Mouse (Mus musculus): ENCODE measurements around the gene Gm3336.

Gm3336 gene

DNA sequence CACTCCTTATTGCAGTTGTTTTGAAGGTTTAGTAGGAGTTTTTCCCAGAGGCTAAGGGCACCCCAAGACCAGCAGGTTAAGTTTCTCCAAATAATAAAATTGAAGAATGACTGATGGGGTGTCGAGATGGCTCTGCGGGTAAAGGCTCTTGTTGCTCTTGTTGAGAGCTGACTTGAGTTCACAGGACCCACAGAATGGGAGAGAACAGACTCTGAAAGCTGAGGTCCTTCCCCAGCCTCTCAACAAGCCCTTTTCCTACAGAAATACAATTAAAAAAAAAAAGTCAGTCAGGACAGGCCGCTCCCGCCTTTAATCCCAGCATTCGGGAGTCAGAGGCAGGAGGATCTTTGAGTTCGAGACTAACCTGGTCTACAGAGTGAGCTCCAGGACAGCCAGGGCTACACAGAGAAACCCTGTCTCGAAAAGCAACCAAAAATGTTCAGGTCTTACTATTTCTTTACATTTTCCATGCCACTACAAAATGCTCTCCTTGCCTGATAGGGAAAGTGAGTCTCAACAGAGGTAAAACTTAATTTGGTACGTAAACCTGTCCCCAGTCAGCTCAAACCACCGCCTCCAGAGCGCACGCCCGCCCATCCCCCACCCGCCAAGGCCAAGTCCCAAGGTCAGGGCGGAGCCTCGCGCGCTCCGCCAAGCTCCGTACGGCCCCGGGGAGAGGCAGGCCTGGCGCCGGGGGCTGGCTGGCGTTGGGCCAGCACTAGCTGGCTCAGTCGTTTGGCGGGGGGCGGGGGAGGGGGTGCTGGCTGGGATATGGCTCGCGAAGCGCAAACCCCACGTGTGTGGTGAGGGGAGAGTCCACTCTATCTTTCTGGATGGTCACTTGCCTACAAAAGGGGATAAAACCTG is 22.1 kb upstream of the Gm3336 start:
- DNase-seq, result peak; percentile 91

DNA sequence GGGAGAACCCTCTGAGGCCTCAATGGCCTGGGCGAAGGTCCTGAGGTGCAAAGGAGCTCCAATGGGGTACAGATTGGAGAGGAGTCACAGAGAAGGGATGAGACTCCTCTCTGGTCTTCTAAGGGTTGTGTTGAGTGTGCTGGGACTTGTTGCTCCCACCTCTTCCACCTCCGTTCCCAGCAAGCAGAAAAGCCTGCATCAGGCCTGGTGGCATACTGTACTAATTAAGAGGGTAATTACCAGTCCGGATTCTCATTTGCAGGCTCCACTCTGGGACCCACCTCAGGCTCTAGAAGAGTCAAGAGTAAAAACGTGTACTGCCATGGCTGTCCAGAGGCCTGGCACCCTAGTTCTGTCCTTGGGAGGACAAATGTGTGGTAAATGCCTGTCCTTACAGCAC is 21.4 kb upstream of the Gm3336 start:
- DNase-seq, result no peak

DNA sequence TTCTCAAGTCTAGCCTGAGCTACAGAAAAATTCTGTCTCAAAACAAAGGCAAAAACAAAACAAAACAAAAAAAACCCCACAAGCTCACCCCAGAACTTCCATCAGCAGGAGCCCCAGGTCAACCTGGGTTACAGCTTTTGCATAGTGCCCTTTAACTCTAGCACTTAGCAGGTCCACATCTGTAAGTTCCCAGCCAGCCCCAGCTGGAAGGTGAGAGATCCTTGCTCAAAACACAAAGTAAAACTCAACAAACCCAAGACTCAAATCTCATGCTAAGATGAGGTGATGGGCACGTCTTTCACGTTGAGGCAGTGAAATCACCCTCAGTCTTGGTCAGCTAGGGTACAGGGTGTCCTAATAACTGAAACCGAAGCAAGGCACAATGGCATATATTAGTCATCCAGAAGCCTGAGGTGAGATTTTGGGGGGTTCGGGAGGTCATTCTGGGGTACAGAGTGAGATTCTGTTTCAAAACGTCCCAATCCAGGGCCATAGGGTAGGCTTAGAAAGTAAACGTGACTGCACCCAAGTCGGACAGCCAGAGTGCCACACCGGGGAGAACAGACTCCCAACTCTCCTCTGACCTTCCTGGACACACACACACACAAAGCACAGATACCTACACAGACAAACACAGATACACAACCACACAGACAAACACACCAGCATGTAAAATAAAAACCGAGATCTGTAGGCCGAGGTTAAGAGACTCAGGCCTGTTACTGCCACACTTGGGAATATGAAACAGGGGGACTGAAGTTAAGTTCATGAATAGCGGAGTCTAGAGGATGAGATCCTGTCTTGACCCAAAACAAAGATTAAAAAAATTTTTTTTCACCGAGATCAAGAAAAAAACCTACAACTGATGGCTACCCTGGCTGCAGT is 20.7 kb upstream of the Gm3336 start:
- DNase-seq, result no peak

DNA sequence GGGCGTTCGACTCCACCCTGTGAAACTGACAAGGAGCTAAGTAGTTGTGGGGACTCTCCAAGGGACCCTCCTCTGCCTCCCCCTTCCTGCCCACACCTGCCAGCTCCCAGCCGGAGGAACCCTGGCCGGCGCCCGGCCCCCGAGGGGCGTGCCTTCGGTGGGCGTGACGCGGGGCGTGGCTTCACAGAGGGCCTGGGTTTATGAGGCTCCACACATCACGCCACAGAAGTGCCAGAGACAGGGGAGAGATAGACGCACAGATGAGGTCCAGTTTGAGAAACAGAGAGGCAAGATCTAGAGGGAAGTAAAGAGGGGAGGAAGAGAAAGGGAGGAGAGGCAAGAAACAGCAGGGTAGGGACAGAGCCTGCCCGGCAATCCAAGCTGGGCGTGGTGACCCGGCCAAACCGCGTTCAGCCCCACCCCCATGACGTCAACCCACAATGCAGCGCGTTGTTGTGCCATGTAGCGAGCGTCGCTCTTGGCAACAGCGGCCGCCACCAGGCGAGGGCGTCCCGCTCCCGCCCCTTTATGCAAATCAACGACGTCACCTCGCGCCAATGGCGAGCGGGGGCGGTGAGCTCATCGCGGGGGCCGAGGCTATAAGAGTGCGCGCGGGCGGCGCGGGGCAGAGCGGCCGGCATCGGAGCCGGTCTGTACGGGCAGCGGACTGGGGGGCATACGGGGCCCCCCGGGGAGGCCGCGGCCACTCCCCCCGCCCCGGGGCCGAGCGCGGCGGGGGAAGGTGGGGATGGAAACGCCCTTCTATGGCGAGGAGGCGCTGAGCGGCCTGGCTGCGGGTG is 19.8 kb upstream of the Gm3336 start, which contains the start of gene Jund:
Gene Jund, plus strand, starts transcription at position 640 of the 800 bp plus-strand sequence.
- DNase-seq, result peak; percentile 100

DNA sequence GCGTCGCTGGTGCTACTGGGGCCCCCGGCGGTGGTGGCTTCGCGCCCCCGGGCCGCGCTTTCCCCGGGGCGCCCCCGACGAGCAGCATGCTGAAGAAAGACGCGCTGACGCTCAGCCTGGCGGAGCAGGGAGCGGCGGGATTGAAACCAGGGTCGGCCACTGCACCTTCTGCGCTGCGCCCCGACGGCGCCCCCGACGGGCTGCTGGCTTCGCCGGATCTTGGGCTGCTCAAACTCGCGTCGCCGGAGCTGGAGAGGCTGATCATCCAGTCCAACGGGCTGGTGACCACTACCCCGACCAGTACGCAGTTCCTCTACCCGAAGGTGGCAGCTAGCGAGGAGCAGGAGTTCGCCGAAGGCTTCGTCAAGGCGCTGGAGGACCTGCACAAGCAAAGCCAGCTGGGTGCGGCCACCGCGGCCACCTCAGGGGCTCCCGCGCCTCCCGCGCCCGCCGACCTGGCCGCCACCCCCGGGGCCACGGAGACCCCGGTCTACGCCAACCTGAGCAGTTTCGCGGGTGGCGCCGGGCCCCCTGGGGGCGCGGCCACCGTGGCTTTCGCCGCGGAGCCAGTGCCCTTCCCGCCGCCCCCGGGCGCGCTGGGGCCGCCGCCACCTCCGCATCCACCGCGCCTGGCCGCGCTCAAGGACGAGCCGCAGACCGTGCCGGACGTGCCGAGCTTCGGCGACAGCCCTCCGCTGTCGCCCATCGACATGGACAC is 19.1 kb upstream of the Gm3336 start:
- DNase-seq, result peak; percentile 76

DNA sequence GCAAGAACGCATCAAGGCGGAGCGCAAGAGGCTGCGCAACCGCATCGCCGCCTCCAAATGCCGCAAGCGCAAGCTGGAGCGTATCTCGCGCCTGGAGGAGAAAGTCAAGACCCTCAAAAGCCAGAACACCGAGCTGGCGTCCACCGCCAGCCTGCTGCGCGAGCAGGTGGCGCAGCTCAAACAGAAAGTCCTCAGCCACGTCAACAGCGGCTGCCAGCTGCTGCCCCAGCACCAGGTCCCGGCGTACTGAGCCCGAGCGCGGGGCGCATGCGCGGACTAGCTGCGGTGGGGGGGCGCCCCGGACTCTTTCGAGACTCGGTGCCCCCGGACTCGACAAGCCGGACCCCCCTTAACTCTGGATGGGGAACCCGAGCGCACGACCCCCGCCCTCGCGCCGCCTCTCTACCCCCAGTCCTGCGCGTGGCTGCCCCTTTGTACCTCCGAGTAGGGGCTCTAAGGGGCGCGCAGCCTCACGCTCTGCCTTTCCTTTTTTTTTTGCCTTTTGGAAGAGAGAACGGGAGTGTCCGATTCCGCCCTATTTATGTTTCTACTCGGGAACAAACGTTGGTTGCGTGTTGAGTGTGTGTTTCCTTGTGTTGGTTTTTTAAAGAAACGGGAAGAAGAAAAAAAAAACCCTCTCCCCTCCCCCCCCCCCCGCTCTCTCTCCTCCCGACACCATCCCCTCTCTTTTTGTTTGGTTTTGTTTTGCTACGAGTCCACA is 18.3 kb upstream of the Gm3336 start:
- DNase-seq, result peak; percentile 90

DNA sequence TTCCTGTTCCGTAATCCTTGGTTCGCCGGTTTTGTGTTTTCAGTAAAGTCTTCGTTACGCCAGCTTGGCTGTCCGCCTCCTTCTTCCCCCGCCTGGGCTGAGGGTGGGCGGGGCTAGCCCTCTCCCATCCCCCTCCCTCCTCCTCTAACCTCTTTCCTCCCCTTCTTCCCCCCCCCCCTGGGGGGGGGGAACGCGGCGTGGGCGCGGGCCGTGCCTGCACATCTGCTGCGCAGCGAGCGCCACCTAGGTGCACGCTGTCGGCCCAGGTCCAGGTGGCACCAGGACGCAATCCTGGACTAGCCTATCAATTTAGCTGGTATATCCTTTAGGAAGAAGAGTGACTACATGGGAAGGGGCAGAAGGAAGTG is 17.8 kb upstream of the Gm3336 start:
- peak; percentile 96 for DNase-seq

DNA sequence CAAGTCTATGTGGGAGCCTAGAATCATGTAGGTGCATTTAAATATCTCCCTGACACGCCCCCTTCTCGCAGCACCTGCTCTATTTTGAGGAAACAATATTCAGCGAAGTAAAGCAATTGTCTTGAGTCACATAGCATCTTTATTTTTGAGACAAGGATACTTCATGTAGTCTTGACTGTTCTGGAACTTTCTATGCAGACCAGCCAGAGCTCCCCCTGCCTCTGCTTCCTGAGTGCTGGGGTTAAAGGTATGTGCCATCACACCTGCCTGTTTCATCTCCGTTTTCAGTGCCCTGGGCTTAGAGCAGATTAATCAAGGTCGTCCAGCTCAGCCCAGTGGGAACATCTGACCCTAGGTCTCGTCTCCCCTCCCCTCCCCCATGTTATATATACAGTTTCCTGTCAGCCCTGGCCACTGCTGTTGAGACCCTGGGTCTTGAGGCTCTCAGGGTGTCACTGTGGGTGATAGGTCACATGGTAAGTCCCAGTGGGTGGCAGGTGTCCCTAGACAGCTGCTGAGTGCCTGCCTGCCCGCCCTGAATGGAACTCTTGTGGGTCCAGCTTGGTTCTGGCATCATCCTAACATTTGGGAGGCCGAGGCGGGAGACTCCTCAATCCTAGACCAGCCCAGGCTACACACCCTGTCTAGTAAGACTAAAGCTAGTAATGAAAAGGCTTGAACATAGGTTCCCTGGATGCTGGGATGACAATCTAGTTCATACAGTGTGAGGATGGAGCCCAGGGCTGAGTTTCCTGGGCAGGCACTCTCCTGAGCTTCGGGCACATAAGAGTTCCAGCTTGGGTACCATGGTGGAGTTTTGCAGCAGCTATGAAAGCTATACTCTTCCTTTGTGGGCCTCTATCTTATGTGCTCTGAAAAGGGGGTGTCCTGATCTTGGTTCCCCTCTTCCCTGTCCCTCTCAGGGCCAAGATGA is 17.0 kb upstream of the Gm3336 start:
- no peak for DNase-seq

DNA sequence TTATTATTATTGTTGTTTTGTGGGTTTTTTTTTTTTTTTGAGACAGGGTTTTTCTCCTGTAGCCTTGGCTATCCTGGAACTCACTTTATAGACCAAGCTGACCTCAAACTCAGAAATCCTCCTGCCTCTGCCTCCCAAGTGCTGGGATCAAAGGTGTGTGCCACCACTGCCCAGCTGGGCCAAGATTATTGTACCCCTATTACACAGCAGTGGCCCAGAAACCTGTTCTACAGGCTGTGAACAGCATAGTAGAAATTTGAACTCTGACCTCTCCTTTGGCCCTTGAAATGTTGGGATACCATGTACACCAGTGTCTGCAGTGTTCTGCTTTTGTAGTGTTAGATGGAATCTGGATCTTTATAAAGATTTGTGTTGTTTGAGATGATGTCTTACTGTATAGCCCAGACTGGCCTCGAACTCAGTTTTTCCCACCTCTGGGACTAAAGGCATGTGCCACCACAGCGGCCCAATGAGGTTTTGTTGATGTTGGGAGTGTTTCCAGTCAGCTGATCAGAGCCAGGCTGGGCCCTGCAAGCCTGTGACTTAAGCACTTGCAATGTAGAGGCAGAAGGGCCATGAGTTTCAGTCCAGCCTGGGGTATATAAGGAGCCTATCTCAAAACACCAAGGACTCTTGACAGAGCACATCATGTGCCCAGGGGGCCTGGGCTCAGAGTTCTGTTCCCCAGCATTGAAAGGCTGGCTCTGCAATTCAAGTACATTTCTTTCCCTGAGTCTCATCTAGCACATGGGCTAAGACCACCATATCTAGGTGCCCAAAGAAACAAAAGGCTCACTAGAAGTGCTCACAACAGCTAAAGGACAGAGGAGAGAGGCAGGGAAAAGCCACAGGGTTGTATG is 16.1 kb upstream of the Gm3336 start:
- no peak for DNase-seq

DNA sequence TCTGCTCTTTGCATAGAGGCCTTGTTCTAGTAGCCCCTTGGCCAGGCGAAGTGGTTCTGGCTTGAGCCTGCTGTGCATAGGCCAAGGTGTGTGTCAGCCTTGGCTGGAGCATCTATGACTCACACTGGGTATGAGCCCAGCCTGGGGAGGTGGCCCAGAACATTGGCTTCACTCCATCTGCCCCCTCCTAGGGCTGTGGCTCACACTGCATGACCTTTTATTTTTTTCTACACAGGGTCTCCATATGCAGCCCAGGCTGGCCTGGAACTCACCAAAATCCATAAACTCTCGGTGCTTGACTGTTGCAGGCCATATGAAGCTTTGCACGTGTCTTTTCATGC is 15.5 kb upstream of the Gm3336 start:
- DNase-seq, result no peak

DNA sequence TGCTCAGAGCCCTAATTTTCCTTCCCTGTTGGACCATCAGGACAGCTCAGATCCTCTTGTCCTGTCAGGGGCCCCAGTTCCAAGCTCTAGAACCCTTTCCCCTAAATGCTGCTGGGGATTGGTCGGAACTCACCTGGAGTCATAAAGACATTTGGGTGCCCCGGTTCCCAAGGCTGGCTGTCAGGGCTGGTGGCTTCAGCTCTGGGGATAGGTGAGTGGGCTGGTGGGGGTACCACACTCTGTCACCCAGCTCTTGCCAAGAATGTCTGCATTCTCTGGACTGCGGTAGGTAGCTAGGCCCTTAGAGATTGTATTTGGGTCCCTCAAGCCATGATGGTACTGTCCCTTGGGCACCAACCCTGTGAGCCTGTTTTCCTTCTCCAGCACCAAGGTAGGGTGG is 15.1 kb upstream of the Gm3336 start, which contains the start of gene Iqcn:
Gene Iqcn, plus strand, starts transcription at position 171 of the 400 bp plus-strand sequence.
- DNase-seq, result no peak

DNA sequence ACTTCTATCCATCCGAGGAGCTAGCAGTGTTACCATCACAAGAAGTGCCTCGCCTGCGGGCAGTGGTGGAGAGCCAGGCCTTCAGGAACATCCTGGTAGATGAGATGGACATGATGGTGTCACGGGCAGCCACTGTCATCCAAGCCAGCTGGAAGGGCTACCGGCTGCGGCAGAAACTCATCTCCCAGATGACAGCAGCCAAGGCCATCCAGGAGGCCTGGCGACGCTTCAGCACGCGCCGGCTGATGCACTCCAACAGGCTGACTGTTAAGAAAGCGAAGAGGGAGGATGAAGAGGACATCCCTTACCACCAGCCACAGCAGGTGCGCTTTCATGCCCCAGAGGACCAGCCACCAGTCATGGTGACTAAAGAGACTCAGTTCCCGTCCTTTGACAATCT is 10.1 kb upstream of the Gm3336 start:
- no peak for DNase-seq

DNA sequence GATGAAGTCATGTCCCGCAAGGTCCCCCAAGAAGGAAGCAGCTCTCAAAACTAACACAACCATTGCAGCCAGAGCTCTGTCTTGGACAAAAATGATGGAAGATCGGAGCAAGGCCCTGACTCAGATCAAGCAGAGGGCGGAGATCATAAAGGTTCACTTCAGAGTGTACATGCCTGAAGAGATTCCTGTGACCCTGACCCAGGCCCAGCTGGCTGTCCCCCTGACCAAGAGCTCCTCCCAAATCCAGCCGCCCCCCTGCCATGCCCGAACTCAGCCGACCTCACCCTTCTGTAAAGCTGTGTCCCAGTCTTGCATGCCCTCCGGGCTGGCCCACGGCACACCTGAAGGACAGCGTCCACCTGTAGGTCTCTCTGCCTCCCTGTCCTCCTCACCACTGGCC is 8.5 kb upstream of the Gm3336 start:
- no peak for DNase-seq

DNA sequence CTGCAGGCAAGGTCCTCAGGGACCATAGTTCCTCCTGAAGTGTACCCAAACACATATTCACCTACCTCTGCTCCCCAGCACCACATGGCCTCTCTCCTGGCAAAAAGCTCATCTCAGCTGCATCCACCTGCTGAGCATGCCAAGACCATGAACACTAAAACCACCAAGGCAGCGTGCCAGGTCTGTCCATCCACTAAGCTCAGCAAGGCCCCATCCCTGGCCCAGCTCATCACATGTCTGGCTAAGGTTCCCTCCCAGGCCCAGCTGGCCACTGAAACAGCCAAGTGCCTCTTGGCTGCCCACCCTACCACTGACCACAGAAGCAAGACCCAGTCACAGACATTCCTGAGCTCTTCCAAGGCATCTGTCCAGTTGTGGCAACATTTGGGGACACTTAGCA is 8.0 kb upstream of the Gm3336 start:
- peak; percentile 46 for DNase-seq

DNA sequence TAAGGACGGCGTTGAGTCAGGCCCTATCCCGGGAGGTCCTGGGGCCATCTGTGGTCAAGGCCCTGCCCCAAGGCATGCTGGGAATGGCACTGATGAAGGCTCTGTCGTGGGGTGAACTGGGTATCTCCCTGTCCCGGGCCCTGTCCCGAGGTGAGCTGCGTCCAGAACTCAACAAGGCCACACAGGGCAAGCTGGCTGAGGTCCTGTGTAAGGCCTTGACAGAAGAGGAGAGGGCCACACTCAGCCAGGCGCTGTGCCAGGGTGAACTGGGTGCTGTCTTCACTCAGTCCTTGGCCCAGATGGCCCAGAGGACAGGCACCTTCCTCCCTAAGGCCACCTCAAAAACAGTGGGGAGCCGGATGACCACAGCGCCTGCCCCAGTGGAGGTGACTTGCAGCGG is 7.3 kb upstream of the Gm3336 start:
- no peak for DNase-seq

DNA sequence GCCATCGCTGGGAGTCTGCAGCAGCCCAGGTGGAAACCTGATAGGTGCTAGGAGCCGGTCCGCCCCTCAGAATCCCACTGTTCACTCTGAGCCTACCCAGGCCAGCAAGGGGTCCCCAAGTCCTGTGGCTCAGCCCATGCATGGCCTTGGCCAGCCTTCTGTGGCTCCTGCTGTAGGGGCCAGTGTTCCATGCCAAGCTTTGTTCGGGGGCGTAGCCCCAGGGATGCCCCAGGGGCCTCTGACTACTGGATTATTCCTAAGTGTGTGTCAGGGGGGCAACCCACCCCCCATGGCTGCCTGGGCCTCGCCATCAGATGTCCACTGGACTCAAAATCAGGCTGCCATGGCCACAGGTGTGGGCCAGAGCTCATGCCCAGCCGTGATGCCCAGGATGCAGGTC is 4.4 kb upstream of the Gm3336 start:
- DNase-seq, result no peak

DNA sequence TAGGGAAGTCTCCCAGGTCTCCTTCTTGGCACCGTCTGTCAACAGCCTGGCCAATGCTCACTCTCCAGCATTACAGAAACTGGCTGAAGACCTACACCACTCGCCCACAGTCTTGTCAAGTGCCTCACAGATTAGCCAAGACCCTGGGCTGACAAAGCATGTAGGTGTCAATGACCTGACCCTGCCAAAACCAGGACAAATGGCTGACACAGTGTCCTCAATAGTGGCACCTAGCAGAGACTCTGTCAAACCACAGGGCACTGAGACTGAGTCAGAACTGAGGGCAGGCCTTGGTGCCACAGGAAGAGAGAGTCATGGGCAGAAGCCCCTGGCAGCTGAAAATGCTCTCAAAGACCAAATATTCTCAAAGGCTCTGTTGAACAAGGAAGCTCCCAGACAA is 3.3 kb upstream of the Gm3336 start:
- no peak for DNase-seq

DNA sequence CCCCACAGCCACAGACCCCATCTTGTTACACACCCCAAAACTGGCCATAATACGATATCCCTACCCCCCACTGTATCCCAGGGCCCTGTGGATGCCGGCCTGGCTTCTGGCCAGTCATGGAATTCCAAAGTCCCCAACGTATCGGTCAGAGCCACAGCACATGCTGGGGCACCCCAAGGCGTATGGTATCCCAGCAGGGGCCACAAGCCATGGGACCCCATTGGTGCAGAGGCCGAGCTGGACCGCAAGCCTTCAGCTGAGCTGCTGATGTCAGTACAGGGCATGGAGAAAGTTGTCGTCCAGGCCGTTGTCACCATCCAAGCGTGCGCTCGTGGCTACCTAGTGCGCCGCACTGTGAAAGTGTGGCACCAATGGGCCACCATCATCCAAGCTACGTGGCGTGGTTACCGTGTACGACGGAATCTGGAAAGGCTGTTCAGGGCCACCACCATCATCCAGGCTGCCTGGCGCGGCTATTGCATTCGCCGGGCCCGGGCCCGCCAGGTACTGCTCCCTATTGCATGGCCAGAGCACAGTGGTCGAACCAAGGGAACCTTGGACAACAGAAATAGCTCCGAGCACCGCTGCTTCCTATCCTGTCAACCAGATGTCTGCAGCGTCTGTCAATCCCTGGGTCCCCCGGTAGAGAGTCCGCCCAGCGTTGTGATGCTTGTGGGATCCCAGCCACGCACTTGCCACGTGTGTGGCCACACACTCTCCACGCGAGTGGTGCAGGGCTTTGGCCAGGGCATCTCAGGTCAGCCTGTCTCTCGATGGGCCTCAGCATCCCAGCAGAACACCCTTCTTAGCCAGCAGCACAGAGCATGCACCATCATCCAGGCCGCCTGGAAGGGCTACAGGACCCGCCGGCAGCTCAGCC is 1.6 kb upstream of the Gm3336 start:
- no peak for DNase-seq

All from kidney, postnatal 10 days (tissue).